Mouse (Mus musculus) layer of hippocampus, postnatal 10 days (tissue): ENCODE results near the gene Ptpdc1. TPM values are rescaled to one million over a fixed set of nuclear protein-coding genes. Genes with fewer than 3 reads are reported as not detected.

Source experiments
- DNase-seq, 2 experiments: peaks; one replicate each; pipeline ENCODE4 v3.0.0; 2021; ENCODE audit warnings: low spot score in 2 of 2
- total RNA-seq, 2 experiments: library from RNA; stranded (reverse); gene quantifications; 2 replicates each; pipeline ENCODE4 v1.2.3; 2021

The Ptpdc1 gene
- total RNA-seq, 2 experiments from 2014 or later = 27.8 to 28.8 TPM

- no peak for DNase-seq
Observed at GRCm38 (mm10) chr13:48587354-48587753, 38.1 kb downstream of the Ptpdc1 start.

DNA sequence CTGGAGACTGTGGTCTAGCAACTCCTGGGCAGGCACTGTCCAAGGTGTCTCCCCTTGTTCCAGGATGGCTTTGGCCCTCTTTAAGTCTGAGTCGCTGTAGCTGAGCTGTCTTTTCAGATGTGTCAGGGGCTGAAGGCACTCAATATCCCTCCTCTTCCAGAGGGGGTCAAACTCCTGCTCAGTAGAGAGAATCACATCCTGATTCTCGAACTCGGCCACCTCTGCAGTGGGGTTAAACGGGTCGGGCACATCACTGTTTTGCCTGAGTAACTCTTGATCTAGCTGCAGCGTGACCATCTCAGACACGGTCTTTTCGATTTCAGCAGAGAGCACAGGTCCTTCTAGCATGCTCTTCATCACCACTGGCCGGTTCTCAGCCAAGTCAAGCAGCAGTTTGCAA is 39.0 kb downstream of the Ptpdc1 start:
- DNase-seq = no peak

DNA sequence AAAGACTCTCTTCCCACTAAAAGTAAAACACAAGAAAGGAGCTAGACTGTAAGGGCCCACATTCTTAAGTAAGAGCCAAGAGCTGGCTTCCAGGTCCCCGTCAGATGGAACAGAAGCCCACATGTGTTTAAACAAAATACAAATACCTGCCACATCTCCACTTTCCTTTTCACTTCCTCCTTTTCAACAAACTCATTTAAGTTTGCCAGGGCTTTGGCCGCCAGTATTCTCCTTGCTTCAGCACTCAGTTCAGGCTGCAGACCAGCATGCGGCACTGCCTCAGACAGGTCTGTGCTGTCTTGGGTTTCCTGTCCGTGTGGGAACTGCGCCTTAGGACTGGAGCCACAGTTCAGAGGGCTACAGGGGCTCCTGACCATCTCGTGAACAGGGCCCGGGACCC is 39.7 kb downstream of the Ptpdc1 start:
- no peak for DNase-seq

- no peak for DNase-seq
Observed at GRCm38 (mm10) chr13:48582688-48583379, 42.6 kb downstream of the Ptpdc1 start.

- DNase-seq = no peak
Observed at GRCm38 (mm10) chr13:48578616-48579015, 46.8 kb downstream of the Ptpdc1 start.

- no peak for DNase-seq
Observed at GRCm38 (mm10) chr13:48577836-48578235, 47.6 kb downstream of the Ptpdc1 start.

GRCm38 (mm10) chr13:48577007-48577406 is 48.5 kb downstream of the Ptpdc1 start:
- no peak for DNase-seq

DNA sequence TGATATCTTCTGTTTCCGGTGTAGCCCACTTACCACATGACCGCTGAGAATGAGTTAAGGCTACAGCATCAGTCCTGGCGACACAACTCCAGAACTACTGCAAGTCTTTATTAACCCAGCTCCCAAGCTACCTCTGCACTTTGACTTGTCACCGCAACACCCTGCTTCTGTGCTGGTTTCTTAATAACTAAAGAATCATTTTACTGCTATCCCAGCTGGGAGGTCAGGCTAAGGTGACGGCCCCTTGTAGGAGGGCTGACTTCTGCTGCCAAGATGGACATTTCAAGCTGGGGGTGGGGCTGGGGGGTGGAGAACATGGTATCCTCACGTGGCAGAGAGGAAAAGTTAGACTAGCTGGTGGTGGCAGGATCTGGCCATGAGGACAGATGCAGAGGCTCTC is 50.7 kb downstream of the Ptpdc1 start:
- no peak for DNase-seq

- no peak for DNase-seq
Observed at GRCm38 (mm10) chr13:48573525-48574355, 51.7 kb downstream of the Ptpdc1 start.

- peak; percentile 51 to 57 for DNase-seq
Observed at GRCm38 (mm10) chr13:48572127-48572526, 53.3 kb downstream of the Ptpdc1 start.

DNA sequence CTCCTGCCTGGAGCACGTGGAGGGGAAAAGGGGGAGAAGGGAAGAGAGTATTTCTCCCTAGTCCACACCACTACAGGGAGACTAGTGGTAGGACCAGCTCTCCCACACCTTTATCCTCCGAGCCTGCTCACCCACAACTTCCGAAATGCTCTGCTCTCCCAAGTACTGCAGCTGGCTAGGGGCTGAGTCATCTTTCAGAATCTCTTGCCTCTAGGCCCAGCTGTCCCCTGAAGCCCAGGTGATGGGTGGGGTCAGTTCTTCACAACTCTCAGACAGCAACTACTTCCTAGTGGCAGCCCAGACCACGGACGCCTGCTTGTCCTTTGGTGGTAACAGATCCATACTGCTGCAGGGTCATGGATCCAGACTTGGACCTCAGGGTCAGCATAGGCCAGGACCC is 54.2 kb downstream of the Ptpdc1 start:
- DNase-seq = no peak

GRCm38 (mm10) chr13:48569576-48570132 is 55.8 kb downstream of the Ptpdc1 start:
- DNase-seq = no peak

DNA sequence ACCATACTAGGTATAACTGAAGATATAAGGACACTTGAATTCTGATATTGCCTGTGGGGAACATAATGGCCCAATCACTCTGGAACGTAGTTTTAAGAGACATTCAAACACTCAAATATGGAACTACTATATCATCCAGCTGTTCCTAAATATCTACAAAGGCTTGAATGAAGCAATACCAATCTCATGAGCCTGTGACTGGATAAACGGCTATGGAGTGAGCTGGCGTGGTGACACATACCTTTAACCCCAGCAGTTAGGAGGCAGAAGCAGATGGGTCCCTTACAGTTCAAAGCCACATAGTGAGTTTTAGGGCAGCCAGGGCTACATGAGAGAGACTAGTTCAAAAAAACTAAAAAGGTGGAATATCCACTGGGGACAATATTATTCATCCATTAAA is 57.8 kb downstream of the Ptpdc1 start:
- DNase-seq = no peak

- peak; percentile 66 to 72 for DNase-seq
Observed at GRCm38 (mm10) chr13:48566116-48566935, 59.1 kb downstream of the Ptpdc1 start.

DNA sequence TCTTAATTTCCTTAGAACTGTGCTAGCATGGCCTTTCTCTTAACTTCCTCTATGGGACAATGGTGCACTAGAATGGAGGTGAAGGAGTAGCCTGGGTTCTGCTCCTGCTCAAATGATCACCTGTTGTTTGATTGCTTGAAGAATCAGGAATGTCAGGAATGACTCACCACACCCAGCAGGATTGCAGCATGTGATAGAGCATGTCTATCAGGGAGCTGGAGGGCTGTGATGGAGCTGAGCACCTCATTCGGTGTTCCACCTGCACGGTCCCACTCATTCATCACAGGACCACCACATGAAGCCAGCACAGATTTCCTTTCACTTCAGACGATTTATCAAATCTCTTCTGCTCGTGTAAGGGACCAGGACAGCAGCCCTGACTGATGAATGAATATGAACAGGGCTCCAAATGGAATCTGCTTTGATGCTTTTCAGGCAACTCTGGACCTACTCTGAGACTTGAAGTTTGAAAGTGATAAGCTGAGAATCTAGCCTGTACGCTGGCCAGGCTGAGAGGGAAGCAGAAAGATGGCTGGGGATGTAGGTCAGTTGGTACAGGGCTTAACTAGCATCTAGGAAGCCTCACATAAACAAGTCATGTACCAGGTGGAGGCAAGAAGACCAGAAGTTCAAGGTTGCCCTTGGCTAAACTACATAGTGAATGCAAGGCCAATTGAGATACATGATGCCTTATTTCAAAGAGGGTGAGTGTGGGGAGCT is 60.4 kb downstream of the Ptpdc1 start:
- no peak for DNase-seq

DNA sequence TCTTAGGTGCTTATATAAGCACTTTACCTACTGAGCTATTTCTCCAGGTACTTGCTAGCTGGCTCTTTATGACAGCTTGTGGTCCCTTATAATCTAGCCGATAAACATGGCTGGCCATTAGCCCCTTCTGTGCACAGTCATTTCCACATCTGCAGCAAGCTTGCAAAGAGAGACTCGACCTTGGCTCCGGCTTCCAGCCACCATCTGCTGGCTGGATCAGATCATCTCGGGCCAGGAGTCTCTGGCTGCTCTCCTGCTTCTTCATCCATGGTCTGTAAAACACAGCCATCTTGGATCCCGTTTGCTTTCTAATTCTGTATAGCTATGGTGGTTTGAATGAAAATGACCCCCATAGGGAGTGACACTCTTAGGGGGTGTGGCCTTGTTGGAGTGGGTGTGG is 63.1 kb downstream of the Ptpdc1 start:
- no peak for DNase-seq

GRCm38 (mm10) chr13:48561481-48561880 is 64.0 kb downstream of the Ptpdc1 start:
- DNase-seq = no peak

GRCm38 (mm10) chr13:48555976-48556375 is 69.5 kb downstream of the Ptpdc1 start:
- DNase-seq = no peak

DNA sequence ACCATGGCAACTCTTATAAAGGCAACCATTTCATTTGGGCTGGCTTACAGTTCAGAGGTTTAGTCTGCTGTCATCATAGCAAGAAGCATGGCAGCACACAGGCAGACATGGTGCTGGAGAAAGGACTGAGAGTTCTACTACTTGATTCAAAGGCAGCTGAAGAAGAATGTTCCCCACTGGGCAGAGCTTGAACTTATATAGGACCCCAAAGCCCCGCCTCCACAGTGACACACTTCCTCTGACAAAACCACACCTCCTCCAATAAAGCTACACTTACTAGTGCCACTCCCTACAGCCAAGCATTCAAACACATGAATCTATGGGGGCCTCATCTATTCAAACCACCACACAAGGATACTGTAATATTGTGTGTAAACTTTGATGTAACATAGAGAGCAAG is 70.9 kb downstream of the Ptpdc1 start:
- DNase-seq = no peak

DNA sequence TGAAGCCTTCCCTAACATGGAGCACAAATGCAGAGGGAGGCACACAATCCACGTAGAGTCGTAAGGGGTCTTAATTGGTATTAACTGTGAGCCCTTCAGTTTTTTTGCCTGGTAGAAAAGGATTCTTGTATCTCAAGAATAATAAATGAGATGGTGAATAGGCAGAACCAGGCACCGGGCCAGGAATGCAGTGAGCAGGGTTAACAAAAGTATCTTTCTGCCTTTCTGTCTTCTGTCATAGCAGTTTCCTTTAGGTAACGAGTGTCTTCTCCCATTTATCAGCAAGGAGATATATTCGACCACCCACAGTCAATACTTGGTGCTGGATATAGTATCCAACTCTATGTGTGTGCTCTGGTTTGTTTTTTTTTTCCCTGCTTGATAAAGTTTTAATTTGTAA is 72.0 kb downstream of the Ptpdc1 start:
- DNase-seq = no peak
